Mouse (Mus musculus) lung, embryonic 15.5 days (tissue): ENCODE data around the gene Dab2ip. TPM values are rescaled to one million over a fixed set of nuclear protein-coding genes. Genes with fewer than 3 reads are reported as not detected.
A peak's percentile ranks its signal among the peaks of the same experiment; 100 is the strongest.

ENCODE experiments used
- ATAC-seq: fragments of 200-750 bp; cut with Nextera tagmentation; 2 replicates; pipeline ENCODE4 v1.8.0; 2017; ENCODE audit warnings: moderate number of reproducible peaks, borderline replicate concordance; ENCODE audit not compliant: low FRiP score, low TSS enrichment; ENCODE audit errors: extremely low read depth
- H3K27ac ChIP-seq: fragments of 300-500 bp; sonication (generic); 2 replicates; pipeline ENCODE4 v1.5.1; 2015; ENCODE audit warnings: moderate library complexity, mild to moderate bottlenecking, inconsistent platforms
- H3K27me3 ChIP-seq: fragments of 300-500 bp; sonication (generic); 2 replicates; pipeline ENCODE4 v1.6.1; 2015; ENCODE audit warnings: inconsistent platforms
- H3K36me3 ChIP-seq: fragments of 300-500 bp; sonication (generic); 2 replicates; pipeline ENCODE4 v1.6.1; 2015; ENCODE audit warnings: inconsistent platforms
- H3K4me1 ChIP-seq: fragments of 300-500 bp; sonication (generic); 2 replicates; pipeline ENCODE4 v1.6.1; 2015; ENCODE audit warnings: inconsistent platforms
- H3K4me2 ChIP-seq: fragments of 300-500 bp; sonication (generic); 2 replicates; pipeline ENCODE4 v1.6.1; 2015; ENCODE audit warnings: inconsistent platforms, mild to moderate bottlenecking, moderate library complexity
- H3K4me3 ChIP-seq: fragments of 300-500 bp; sonication (generic); 2 replicates; pipeline ENCODE4 v1.5.1; 2015; ENCODE audit warnings: mild to moderate bottlenecking, inconsistent platforms
- H3K9ac ChIP-seq: fragments of 300-500 bp; sonication (generic); 2 replicates; pipeline ENCODE4 v1.6.1; 2015; ENCODE audit warnings: inconsistent platforms
- H3K9me3 ChIP-seq: fragments of 300-500 bp; sonication (generic); 2 replicates; pipeline ENCODE4 v1.6.1; 2016; ENCODE audit warnings: inconsistent platforms
- WGBS: fragments of 180-500 bp; shearing (Covaris S2); methylation state at CpG from one replicate; pipeline ENCODE4 v1.1.7; 2015; 5-methylcytosine and 5-hydroxymethylcytosine counted together
- polyA plus RNA-seq: library from polyadenylated mRNA; unstranded; fragments of >200 nt; fragmentation: Nextera tagmentation; extraction: Ambion mirVana; gene quantifications from 2 replicates; pipeline ENCODE4 v1.2.1, GENCODE M21; 2015

Dab2ip gene
- polyA plus RNA-seq, 1 experiment from 2014 or later = 54.2 TPM

DNA sequence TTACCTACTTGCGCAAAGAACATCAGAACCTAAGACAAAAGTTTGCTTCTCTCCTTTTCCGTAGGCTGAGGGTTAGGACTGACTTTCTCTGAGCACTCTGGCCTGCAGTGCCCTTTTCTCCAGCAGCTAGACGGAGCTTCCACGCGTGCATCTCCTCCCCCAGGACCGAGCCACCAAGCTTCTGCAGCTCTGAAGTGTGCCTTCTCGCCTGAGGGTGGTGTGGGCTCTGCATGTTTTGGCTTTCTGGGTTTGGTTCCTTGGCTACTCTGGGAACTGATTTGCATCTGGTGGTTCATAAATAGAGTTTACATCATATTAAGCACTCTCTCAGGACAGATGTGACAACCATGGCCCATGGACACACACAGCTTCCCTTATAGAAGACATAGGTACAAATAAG lies 135.0 kb downstream of the Dab2ip start:
- peak overlapping the region; percentile 89 for H3K27ac ChIP-seq
- H3K27me3 ChIP-seq = no peaks in the 10 kb centered on the region
- H3K9me3 ChIP-seq = no peaks in the 10 kb centered on the region
- 65% methylated on average over 7 of the region's 7 CpGs for WGBS
- 0 out of 2 replicates have a peak overlapping the region, but pooled peaks have one; percentile 5 for H3K9ac ChIP-seq
- H3K36me3 ChIP-seq = no peaks in the 10 kb centered on the region
- H3K4me3 ChIP-seq = no peak overlapping the region
- peak overlapping the region; percentile 48 for H3K4me2 ChIP-seq
- H3K4me1 ChIP-seq = peaks cover 99% of the 10 kb centered on the region
- ATAC-seq = no peak

DNA sequence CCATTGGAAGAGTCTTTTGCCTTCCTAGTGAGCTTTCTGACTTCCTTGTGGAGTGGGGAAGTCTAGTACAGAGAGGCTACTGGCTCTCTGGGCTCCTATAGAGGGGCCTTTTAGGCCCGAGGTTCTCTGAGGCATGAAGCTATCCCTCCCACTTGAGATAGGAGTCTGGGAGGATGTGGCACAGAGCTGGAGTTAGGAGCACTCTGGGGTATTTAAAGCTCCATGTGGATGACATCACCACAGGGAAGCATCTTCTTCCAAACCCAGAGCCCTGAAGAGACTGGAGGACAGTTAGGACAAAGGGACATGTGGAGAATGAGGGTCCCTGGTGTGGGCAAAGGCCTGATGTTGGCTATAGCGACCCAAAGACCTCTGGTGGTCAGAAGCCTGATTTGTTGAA lies 136.0 kb downstream of the Dab2ip start:
- Histone ChIP-seq H3K4me3 (no peak overlapping the region), H3K36me3 (no peaks in the 10 kb centered on the region), H3K4me1 (peaks cover 99% of the 10 kb centered on the region), H3K4me2 (no peak overlapping the region), H3K9ac (no peak overlapping the region; the same call in 1 of the 2 replicates), H3K9me3 (no peaks in the 10 kb centered on the region), H3K27me3 (no peaks in the 10 kb centered on the region), H3K27ac (no peak overlapping the region)
- ATAC-seq = no peak
- 29% methylated on average over 2 of the region's 2 CpGs for WGBS

DNA sequence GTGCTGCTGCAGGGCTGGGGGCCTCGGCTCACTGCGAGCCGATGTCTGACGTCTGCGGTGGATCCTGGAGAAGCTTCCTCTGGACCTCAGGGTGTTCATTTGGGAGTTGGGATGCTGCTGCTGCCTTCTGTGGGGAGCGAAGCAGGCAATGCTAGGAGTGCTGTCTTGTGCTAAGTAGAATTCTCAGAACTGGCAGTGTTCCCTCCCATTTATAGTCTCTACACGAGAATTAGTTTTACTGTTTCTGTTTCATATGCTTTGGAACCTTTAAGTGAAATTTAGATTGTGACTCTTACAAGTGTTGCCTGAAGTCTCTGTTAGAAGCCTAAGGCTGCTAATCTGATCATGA lies 138.1 kb downstream of the Dab2ip start:
- ATAC-seq = no peak
- peak overlapping the region; percentile 25; the same call in 1 of the 2 replicates for H3K9ac ChIP-seq
- peak overlapping the region; percentile 91 for H3K27ac ChIP-seq
- H3K4me1 ChIP-seq = peaks cover 93% of the 10 kb centered on the region
- no peaks in the 10 kb centered on the region for H3K27me3 ChIP-seq
- WGBS = 51% methylated on average over 7 of the region's 7 CpGs
- no peaks in the 10 kb centered on the region for H3K36me3 ChIP-seq
- H3K4me3 ChIP-seq = peak overlapping the region; percentile 21
- H3K4me2 ChIP-seq = peak overlapping the region; percentile 54
- no peaks in the 10 kb centered on the region for H3K9me3 ChIP-seq

DNA sequence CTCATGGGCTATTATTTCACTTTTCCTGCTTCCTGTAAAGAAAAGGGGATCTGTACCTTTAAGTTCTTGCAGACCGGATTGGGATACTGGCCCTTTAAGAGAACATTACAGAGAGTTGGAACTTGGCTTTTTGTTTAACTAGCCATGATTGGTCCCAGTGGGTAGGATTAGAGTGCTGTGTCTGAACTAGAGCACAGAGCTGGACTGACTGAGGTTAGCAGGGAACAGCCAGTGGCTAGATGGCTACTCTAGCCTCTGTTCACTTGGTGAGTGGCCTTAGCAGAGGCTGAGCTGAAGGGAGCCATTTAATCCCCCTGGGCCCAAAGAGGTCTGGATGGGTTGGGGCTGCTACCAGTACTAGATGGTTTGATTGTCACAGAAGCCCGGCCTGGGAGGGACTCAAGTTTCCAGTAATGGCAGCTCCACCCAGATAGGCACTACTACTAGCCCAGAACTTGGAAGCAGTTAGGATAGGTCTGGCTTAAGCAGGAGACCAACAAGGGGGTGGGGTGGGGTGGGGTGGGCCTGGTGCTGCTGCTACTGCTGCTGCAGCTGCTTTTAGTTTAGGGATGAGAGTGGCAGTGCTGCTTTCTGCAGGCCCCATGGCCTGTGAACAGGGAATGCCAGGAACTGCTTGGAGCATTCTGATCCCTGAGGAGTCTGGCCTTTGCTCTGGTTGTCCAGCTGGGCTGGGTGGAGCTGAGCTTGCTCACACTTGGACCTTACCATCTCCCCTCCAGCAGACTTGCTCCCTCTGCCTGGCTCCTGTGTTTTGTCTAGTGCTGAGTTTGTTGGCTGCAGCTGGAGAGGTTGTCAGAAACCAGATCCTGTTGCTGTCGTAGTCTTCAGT lies 138.7 kb downstream of the Dab2ip start:
- Histone ChIP-seq H3K4me1 (peaks cover 90% of the 10 kb centered on the region), H3K27ac (peak overlapping the region; percentile 91), H3K27me3 (no peaks in the 10 kb centered on the region), H3K9ac (peak overlapping the region; percentile 25), H3K36me3 (no peaks in the 10 kb centered on the region), H3K4me2 (peak overlapping the region; percentile 54), H3K9me3 (no peaks in the 10 kb centered on the region), H3K4me3 (peak overlapping the region; percentile 21)
- ATAC-seq = peak; percentile 32; the same call in 1 of the 2 replicates
- 17% methylated on average over 3 of the region's 3 CpGs for WGBS

DNA sequence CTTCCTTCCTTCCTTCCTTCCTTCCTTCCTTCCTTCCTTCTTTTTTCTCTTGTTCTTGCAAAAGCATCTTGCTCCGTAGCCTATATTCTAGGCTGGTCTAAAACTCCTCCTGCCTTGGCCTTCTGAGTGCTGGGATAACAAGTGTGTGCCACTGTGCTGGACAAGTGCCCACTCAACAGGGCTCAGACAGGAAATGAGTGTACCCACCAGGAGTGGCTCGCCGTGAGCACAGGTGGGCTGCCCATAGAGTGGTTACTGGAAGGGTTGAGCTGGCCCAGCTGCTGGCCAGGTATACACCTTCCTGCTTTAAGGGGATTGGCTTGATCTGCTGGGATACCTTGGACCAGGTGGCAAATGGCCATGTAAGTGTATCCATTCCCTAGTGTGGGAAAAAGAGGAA lies 139.7 kb downstream of the Dab2ip start:
- 46% methylated on average over 3 of the region's 3 CpGs for WGBS
- Histone ChIP-seq H3K36me3 (no peaks in the 10 kb centered on the region), H3K27me3 (no peaks in the 10 kb centered on the region), H3K27ac (peak overlapping the region; percentile 91), H3K4me2 (no peak overlapping the region; the same call in 1 of the 2 replicates), H3K9ac (no peak overlapping the region), H3K4me1 (peaks cover 90% of the 10 kb centered on the region), H3K4me3 (no peak overlapping the region), H3K9me3 (no peaks in the 10 kb centered on the region)
- no peak for ATAC-seq

DNA sequence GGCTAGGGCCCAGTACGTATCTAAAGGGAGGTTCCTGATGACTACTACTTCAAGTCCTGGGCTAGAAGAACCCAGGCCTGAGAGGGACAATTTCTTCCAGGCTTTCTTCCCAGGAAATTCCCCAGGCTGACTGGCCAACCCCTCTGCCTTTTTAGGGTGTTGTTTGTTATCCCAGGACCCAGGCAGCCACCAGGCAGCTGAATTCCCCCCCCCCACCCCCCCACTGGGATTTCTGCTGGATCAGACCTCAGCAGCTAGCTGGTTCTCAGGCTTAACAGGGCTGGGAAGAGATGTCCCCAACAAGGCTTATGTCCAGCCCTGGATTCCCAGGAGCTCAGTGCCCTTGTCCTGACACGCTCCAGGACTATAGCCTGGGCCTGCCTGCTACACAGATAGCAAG lies 142.9 kb downstream of the Dab2ip start:
- peaks cover 69% of the 10 kb centered on the region for H3K4me1 ChIP-seq
- H3K4me2 ChIP-seq = no peak overlapping the region
- no peak for ATAC-seq
- H3K36me3 ChIP-seq = peaks cover 6% of the 10 kb centered on the region; the same call in 1 of the 2 replicates
- no peaks in the 10 kb centered on the region for H3K9me3 ChIP-seq
- peak overlapping the region; percentile 16; the same call in 1 of the 2 replicates for H3K27ac ChIP-seq
- no peaks in the 10 kb centered on the region for H3K27me3 ChIP-seq
- no peak overlapping the region for H3K9ac ChIP-seq
- H3K4me3 ChIP-seq = no peak overlapping the region
- WGBS = 82% methylated on average over 2 of the region's 2 CpGs

DNA sequence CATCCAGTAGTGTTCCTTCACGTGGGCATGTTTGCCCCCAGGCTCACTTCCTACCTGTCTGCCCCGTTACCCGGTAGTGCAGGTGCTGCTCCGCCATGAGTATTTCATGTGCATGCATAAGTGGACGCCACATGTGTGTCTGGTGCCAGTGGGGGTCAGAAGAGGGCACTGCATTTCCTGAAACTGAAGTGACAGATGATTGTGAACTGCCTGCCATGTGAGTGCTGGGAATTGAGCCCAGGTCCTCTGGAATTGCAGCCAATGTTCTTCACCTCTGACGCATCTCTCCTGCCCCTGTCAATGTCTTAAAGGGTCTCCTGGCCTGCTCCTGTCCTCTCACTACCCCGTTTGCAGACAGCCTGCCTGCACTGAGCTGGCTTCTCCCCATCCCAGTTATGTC lies 143.9 kb downstream of the Dab2ip start:
- Histone ChIP-seq H3K4me2 (no peak overlapping the region), H3K27me3 (no peaks in the 10 kb centered on the region), H3K27ac (peak overlapping the region; percentile 66), H3K9ac (no peak overlapping the region), H3K9me3 (no peaks in the 10 kb centered on the region), H3K36me3 (peaks cover 6% of the 10 kb centered on the region; the same call in 1 of the 2 replicates), H3K4me1 (peaks cover 59% of the 10 kb centered on the region), H3K4me3 (no peak overlapping the region)
- ATAC-seq = no peak
- WGBS = 65% methylated on average over 7 of the region's 7 CpGs

DNA sequence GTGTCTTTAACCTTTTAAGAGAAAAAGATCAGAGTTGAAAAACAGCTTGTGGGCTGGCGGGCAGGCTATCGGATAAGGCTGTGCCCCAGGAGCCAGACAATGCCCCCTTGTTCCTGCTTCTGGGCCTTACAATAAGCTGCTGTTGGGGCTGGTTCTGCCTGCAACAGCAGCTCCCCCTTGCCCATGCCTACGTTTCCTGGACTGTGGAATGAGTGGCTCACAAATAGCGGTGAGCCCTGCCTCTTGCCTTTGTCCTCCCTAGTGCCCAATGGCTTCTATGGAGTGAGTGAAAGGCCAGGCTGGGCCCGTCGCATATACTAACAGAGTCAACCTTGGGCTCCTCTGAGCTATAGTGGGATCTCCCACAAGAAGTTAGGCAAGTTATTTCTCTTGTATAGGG lies 144.5 kb downstream of the Dab2ip start:
- no peaks in the 10 kb centered on the region for H3K27me3 ChIP-seq
- H3K9me3 ChIP-seq = no peaks in the 10 kb centered on the region
- no peak; the same call in 1 of the 2 replicates for ATAC-seq
- H3K27ac ChIP-seq = peak overlapping the region; percentile 66
- no peak overlapping the region for H3K4me2 ChIP-seq
- peaks cover 6% of the 10 kb centered on the region; the same call in 1 of the 2 replicates for H3K36me3 ChIP-seq
- H3K4me3 ChIP-seq = no peak overlapping the region
- no peak overlapping the region for H3K9ac ChIP-seq
- 66% methylated on average over 6 of the region's 6 CpGs for WGBS
- H3K4me1 ChIP-seq = peaks cover 53% of the 10 kb centered on the region

DNA sequence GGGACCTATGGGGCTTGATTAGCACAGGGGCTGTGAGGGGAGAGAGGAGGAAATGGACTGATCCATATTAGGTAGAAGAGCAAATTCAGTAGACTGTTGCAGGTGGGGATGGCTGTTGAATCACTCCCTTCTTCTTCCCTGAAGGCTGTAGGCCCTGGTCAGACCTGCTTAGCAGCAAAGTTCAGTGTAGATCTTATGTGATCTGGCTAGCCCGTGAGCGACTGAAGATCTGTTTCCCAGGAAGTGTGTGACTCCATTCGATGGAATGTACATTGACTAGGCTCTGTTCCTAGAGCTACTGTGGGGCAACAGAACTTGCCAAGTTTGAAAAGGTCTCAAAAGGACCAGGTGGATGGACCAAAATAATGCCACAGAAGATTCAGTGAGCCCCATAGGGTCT lies 145.2 kb downstream of the Dab2ip start:
- Histone ChIP-seq H3K9me3 (no peaks in the 10 kb centered on the region), H3K4me2 (no peak overlapping the region), H3K27ac (peak overlapping the region; percentile 66), H3K27me3 (no peaks in the 10 kb centered on the region), H3K9ac (no peak overlapping the region), H3K36me3 (peaks cover 8% of the 10 kb centered on the region; the same call in 1 of the 2 replicates), H3K4me1 (peaks cover 47% of the 10 kb centered on the region), H3K4me3 (no peak overlapping the region)
- WGBS = 62% methylated on average over 3 of the region's 3 CpGs
- no peak for ATAC-seq

DNA sequence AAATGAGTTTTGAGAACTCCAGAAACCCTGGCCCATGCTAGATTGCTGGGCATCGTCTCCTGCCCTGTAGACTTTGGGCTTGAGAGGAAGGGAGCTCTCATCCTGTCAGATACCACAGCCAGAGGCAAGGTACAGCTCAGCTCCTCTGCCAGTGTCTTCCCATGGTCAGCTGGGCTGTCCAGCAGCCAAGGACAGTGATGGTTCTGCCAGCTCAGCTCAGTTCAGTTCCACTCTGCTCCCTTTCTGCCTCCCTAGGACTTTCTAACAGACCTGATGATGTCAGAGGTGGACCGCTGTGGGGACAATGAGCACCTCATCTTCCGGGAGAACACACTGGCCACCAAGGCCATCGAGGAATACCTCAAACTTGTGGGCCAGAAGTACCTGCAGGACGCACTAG lies 154.5 kb downstream of the Dab2ip start:
- Histone ChIP-seq H3K4me2 (no peak overlapping the region), H3K27me3 (no peaks in the 10 kb centered on the region), H3K4me1 (peaks cover 19% of the 10 kb centered on the region), H3K27ac (no peak overlapping the region), H3K4me3 (no peak overlapping the region), H3K9ac (no peak overlapping the region), H3K36me3 (peaks cover 71% of the 10 kb centered on the region), H3K9me3 (no peaks in the 10 kb centered on the region)
- ATAC-seq = no peak
- 87% methylated on average over 5 of the region's 5 CpGs for WGBS

DNA sequence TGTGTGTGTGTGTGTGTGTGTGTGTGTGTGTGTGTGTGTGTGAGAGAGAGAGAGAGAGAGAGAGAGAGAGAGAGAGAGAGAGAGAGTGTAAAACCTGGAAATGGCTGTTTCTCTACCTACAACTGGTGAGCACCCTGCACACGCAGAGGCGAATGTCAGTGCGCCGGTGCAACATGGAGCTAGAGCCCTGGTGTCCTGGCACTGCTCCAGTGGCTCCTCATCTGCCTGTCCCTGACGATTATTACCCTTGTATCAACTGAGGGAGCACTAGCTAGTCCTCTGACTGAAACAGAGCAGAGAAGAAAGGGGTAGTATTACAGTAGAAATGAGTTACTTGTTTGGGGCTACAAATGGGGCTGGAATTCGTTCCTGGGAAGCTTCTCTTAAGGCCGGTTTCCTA lies 155.4 kb downstream of the Dab2ip start:
- Histone ChIP-seq H3K27me3 (no peaks in the 10 kb centered on the region), H3K4me2 (no peak overlapping the region), H3K4me3 (no peak overlapping the region), H3K27ac (no peak overlapping the region), H3K9me3 (no peaks in the 10 kb centered on the region), H3K4me1 (peaks cover 19% of the 10 kb centered on the region), H3K36me3 (peaks cover 77% of the 10 kb centered on the region), H3K9ac (no peak overlapping the region)
- 67% methylated on average over 7 of the region's 7 CpGs for WGBS
- no peak for ATAC-seq

DNA sequence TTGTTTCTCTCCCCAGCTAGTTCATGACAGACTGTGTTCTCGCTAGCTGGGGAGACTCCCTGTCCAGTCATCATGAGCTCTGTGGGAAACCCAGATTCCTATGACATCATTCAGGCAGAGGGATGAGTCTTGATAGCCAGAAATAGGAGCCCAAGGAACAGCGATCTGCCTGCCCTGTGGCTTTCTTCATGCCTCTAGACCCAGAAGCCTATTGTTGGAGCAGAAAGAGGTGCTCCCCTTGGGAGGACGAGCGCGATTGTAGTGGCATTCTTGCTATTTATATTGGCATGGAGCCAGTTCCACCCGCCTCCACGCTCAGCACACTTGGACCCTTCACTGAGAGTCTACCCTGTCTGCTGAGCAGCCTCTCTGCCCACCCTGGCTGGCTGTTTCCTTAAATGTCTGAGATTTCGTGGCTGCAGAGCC lies 156.7 kb downstream of the Dab2ip start:
- no peaks in the 10 kb centered on the region for H3K27me3 ChIP-seq
- H3K4me3 ChIP-seq = no peak overlapping the region
- H3K9me3 ChIP-seq = no peaks in the 10 kb centered on the region
- no peak overlapping the region for H3K27ac ChIP-seq
- 26% methylated on average over 8 of the region's 8 CpGs for WGBS
- H3K36me3 ChIP-seq = peaks cover 84% of the 10 kb centered on the region
- no peak overlapping the region for H3K4me2 ChIP-seq
- H3K4me1 ChIP-seq = peaks cover 19% of the 10 kb centered on the region
- ATAC-seq = peak; percentile 70; the same call in 1 of the 2 replicates
- H3K9ac ChIP-seq = no peak overlapping the region
